Mouse (Mus musculus): ENCODE measurements around the gene Gsc2.

Gsc2 gene

DNA sequence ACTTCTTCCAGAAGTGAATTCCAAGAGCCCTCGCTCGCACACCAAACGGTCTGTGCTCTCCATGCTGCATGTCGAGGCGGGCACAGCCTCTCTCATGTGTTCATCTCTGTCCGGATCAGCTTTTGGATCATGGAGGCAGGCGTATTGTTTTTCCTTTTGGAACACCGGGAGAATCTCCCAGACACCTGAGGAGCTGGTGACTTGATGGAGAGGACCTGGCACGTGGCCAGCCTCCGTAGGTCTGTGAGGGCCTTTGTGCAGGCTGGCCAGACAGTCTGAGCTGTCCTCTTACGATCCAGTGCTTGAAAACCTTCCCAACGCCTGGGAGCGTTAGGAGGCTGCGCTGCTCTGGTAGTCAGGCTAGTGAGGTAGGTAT is 7.3 kb upstream of the Gsc2 start:
- DNase-seq (ENCODE audit: low spot score): peak; percentile 24

DNA sequence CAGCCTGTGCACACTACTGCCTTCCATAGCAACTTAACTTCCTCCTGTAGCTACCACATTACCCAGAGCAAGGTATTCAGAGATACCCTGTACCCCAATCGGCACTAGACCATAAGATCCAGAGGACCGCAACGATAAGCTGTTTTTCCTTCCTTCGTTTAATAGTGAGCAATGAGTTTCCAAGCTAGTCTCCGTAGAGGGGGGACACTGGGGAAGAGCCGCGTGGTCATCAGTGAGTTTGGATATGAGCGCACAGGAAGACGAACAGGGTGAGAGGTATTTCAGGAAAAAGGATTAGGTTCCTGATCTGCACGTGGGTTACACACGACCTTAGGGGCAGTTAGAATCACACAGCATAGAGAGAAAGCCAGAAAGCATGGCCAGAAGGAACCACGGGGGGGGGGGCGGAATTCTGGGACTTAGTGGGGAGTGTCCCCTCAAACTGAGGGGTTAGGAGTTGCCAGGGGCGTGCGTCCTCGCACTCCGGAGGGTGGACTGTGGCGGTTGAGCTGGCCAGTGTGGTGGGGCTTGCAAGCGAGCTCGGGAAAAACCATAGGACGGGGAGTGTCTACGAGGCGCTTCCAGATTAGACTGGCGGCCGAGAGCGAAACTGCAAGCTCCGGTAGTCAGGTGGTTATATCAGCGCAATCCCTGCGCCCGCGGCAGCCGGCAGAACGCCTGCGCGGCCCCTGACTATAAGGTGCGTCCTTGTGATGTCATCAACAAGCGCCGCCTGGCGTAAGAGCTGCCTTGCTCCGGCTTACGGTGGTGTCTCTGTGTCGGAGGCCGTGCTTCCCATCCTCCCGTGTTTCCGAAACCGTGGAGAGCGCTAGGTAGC is 6.7 kb upstream of the Gsc2 start:
- peak; percentile 96 for DNase-seq (ENCODE audit: low spot score)

DNA sequence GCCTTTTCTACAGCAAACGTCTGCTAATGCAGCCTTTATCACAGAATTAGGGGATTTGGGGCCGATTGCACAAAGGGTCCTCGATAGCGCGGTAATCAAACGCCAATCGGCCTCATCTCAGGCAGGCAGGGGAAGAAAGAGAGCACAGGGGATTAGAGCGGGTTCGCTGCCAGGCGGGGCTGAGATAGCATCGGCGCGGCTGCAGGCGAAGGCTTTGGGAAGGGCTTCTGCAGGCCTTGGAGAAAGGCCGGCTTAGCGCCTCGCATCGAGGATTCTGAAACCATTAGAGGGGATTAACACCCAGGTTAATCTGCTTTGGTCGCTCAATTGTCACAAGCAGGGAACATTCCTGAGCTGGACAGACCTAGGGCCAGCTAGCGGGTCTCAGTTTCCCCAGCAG is 5.7 kb upstream of the Gsc2 start:
- no peak for DNase-seq (ENCODE audit: low spot score)

DNA sequence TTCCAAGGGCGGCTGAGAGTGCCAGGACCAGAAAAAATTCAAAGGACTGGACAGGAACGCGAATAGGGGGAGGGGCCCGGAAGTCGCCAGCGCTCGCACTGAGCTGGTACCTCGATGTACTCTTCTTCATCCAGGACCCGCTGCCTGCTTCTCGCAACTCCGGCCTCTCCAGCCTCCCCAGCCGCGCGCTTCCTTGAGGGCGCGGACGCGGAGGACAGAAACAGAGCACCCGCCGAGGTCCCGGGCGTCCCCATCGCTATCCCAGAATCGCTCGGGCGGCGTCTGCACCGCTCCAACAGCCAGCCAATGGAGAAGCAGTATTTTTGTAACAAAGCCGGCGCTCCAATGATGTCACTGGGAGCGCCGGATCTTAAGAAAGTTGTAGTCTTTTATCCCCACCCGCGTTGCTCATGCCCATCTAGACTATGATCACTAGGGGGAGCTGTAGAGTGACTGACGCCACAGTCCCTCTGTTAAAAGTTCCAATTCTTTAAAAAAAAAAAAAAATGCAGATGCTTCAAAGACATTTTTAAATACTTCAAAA is 3.7 kb downstream of the Gsc2 start, which contains the start of gene Ess2:
Gene Ess2 (minus strand): TSS at position 297 of the 544 bp plus-strand sequence.
- peak; percentile 88 for DNase-seq (ENCODE audit: low spot score)

DNA sequence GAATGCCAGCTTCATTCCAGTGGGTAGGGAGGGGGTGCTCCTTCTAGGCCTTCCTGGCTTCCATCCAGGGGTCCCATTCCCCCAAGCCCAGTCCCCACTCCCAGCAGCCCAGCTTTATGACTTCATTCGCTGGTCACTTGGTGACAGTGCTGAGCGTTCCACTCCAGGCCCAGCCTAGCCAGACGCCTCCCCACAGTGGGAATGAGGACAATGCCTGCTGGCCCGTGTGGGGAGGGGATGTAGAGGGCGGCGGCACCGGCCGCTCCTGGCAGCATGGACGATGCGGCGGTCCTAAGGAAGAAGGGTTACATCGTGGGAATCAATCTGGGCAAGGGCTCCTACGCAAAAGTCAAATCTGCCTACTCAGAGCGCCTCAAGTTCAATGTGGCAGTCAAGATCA is 16.4 kb downstream of the Gsc2 start, which contains the start of the genes Dgcr2 and Tssk2:
Gene Dgcr2 (minus strand): TSS at position 101 of the 400 bp plus-strand sequence.
Gene Tssk2 (plus strand): TSS at position 176 of the 400 bp plus-strand sequence.
- no peak for DNase-seq (ENCODE audit: low spot score)

DNA sequence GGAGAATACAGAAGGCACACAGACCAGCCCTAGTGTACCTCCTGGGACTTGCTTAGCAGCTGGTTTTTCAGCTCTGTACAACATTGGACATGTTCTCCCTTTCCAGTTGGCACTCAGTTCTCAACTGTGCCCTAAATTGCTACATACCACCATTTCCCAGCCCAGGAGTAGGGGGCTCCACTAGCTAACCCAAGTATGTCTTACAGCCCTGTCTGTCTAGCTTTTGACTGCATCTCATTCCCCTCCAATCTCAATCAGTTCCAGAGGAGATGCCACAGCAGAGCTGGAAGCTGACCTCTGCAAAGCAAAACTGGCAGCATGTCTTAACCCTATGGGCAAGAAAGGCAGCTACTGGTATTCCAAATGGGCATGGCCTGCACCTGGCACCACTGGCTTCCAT is 18.8 kb downstream of the Gsc2 start:
- no peak for DNase-seq (ENCODE audit: low spot score)

DNA sequence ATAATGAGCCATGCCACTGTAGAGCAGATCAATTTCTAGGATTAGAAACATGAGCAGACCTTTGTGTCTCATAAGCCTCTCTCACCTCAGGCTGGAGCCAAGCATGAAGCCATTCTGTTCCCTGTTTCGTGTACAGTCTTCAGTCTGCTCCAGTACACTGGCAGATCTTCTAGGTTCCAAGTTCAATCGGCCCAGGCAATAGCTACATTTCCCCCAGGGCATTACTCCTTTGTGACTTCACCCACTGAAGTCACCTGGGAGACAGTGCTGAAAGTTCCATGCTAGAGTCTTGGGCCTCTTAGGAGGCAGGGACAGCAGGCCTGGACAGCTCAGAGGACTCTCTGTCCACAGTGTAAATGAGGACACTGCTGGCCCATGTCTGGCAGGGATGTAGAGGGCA is 20.9 kb downstream of the Gsc2 start, which contains the start of gene Tssk1:
Gene Tssk1 (plus strand): TSS at position 301 of the 400 bp plus-strand sequence.
- DNase-seq (ENCODE audit: low spot score): no peak

DNA sequence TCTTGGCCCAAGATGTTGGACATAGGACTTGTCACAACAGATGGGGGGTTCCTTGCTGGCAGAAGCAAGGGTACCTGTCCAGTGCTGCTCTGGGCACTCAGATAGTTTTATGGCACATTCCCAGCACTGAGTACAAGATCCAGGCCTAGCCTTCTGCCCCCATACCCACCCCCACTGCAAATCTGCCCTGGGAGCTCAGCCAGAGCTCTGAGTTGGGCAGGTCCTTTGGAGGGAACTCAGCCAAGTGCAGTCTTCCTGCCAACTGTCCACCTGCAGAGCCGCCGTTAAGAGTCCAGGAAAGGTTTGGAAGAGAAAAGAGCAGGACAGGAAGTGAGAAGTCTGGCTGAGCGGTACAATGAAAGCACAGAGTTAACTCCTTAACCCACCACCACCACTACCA is 22.3 kb downstream of the Gsc2 start:
- DNase-seq (ENCODE audit: low spot score): peak; percentile 47

DNA sequence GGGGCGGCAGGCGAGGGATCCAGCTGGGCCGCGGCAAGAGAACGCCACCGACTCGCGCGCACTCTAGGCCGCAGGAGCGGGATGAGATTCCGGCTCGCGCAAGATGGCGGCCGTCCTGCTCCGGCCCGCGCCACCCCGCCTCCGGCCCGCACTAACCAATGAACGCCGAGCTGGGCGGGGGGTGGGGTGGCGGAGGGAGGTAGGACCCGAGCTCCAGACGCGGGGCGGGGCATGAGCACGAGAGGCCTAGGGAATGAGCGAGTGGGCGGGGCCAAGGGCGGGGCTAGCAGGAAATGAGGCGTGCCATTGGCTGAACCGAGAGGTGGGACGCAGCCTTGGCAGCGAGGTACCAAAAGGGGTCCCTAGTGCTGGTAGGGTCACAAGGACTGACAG is 23.3 kb downstream of the Gsc2 start, which contains the start of gene Gm20518:
Gene Gm20518 (minus strand): TSS at position 105 of the 393 bp plus-strand sequence.
- DNase-seq (ENCODE audit: low spot score): peak; percentile 100

DNA sequence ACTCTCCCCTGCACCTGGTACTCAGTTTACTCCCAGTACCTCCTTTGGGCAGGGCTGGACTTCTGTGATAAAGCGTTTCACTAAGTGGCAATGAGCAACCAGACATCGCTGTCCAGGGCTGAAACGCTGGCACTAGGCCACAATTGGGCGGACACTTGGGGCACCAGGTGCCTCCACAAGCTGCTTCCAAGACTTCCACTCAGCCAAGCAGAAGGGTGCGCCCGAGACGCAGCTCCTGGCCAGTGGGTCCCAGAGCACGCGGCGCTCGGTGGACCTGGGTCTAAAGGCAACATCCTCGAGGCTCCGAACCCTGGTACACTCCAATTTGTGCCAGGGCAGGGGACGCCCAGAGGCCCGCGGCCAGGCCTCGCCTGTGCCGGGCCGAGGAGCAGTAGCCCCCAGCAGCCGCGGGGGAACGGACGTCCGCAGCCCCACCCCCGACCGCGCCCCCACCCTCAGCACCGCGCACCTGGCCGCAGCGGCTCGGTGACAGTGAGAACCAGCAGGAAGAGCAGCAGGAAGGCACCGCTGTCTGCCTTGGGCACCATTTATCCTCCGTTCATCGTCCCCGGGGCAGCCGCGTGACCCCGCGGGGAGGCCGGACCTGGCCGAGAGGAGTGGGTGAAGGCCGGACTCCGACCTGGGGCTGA is 23.8 kb downstream of the Gsc2 start:
- DNase-seq (ENCODE audit: low spot score): peak; percentile 83

DNA sequence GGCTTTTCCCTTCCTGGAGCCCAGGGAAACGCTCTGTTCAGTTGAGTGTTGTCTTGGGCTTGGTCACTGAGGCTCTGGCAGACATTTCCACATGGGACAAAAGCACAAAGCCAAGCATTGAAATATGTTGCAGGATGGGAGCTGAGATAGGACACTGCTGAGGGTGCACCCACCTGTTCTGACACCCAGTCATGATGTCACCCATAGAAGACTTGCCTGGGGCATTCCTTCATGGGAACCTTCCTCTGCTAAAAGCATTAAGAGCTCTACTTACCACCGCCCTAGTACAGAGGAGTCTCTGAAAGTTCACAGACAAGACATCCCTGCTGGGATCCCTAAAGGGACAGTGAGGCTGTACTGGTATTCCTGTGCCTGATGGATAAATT is 24.5 kb downstream of the Gsc2 start:
- DNase-seq (ENCODE audit: low spot score): no peak

DNA sequence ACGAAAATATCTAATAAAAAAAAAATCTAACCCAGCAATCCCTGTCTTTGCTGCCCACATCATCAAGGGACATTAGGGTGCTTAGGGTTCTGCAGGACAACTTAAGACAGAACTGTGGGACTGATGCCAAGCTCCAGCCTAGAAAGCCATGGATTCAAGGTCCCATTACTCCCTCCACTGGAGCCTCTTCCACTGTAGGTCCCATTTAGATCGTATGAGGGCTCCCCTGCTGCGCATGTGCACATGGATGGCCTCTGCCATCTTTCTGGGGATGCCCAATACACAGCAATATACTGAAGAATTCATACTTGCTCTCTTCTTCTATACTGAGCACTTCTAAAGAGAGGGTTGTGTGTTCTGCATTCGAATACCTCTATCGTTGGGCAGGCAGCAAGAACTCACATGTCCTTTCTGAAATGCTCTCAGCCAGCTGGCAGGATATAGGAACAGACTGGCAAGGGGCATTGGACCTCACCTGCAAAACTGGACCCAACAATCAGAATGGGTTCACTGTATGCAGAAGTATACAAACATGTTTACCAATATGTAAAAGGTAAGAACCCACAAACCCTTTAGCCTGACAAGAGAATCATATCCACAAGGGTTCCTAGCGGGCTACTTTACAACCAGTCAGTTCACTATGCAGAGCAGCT is 25.0 kb downstream of the Gsc2 start:
- DNase-seq (ENCODE audit: low spot score): no peak

DNA sequence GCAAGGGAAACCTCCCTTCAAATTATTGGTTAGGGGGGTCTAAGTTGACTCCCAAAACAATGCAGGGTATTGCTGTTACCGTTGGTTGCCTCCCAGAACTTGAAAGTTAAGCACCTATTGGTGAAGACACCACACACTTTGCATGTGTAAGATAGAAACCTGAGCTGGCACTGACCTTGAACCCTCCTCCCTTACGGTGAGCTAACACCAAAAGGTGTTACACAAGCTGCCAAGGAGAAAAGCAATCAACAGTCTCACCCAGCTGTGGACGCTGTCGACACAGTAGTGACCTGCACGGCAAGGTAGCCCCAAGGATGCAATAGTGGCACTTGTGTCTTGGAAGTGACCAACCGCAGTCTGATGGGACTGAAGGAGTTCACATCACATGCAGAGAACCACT is 30.7 kb downstream of the Gsc2 start:
- no peak for DNase-seq (ENCODE audit: low spot score)

DNA sequence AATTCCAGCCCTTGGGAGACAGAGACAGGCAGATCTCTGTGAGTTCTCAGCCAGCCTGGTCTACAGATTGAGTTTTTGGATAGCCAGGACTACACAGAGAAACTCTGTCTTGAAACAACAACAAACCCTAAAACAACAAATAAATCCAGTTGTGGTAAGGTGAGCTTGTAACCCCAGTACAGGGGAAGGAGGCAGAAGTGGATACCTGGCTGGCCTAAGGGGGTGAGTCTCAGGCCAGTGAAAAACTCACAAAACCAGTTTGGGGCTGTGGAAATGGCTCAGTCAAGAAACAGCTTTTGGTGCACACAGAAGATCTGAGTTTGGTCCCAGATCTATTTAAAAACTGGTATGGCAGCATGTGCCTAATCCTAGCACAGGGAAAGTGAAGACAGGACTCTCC is 32.7 kb downstream of the Gsc2 start:
- peak; percentile 28 for DNase-seq (ENCODE audit: low spot score)

DNA sequence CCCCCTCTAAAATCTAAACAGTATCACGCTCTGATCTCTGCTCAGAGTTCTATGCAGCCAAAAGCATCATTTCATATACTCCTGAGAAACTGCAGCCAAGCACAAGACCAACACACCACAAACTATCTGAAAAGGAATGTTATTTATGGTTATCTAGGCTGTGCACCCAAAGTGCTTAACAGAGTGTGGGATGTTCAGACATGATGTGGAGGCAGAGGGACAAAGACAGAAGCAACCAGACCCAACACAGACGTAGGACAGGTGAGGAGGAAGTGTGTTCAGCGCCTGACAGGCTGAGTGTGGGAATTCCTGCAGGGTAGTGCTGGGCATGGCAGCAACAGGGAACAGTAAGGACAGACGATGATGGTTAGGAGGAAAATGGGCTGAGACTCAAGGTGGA is 35.3 kb downstream of the Gsc2 start:
- no peak for DNase-seq (ENCODE audit: low spot score)

DNA sequence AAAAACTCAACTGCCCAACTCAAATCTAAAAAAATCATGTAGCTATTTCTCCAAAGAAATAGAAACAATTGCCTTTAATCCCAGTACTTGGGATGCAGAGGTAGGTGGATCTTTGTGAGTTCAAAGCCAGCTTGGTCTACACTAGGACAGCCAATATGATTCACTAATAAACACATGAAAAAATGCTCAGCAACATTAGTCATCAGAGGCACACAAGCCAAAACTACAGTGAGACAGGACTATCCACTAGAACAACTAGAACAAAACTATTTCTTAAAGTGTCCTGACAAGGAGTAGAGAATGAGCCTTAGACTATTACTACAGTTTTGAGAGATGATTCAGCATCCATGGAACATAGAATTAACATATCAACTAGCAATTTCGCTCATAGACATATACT is 38.8 kb downstream of the Gsc2 start:
- no peak for DNase-seq (ENCODE audit: low spot score)

DNA sequence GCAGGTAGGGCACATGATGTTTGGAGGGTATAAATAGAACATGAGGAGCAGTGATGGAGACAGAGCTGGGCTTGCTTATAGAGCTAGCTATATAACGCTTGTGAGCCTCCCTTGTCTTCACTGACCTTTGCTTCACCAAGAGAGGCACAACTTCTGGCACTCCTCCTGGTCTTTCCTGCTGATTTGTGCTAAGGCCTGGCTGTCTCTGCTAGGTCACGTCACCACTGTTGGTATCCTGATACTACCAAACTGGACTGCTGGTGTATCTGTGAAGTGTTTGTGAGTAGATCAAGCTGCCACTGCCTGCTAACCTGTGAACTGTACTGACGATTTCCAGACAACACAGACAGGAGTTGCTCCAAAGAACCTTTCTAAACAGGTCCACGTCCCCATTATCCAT is 39.7 kb downstream of the Gsc2 start:
- DNase-seq (ENCODE audit: low spot score): no peak

DNA sequence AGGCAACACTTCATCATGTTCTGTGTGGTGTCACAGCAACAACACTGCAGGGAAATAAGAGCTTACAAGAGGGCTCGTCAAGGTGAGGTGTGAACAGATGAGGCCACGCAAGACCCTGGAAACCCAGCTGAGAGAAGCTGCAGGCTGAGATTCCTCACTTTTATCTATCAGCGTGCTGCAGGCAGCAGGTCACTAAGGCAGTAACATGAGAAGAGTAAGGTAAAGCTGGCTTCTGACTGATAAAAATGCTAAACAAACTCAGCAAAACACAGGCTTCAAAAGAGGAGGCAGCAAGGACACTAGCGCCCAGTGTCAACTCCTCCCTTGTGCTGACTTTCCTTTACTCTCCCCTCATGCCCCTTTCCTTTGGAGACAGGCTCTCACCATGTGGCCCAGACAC is 41.9 kb downstream of the Gsc2 start:
- no peak for DNase-seq (ENCODE audit: low spot score)

DNA sequence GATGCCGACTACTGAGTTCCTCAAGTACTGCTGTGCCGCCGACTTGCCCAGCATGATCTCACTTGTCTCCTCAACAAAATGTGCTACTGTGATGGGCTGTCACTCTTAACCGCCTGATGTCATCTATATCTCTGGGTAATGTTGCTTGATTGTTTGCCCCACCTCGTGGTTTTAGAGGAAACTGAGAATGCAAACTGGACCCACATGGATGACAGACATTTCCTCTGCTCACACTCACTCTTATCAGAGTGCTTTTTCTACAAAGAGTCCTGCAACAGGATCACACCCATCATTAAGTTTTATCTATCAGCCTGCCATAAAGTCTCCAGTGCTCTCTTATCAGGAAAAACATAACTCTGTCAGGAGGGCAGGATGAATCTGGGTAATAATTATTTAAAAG is 43.6 kb downstream of the Gsc2 start:
- no peak for DNase-seq (ENCODE audit: low spot score)

DNA sequence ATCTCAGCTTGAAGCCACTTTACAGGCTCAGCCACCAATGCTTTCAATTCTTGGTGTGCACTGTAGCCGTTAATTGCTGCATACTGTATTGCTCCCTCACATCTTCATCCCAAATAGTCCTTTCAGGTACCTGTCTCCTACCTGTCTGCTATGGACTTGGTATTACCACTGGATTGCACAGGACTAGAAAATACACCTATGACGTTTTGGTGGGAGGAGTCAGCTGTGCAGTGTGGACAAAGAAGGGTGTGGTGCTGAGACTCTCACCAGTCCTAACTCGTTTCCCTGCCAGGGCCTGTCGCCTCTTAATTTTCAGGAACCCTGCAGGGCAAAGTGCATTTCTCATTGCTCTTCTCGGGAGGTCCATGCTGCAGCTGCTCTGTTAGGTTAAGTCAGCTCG is 49.1 kb downstream of the Gsc2 start:
- peak; percentile 71 for DNase-seq (ENCODE audit: low spot score)

DNA sequence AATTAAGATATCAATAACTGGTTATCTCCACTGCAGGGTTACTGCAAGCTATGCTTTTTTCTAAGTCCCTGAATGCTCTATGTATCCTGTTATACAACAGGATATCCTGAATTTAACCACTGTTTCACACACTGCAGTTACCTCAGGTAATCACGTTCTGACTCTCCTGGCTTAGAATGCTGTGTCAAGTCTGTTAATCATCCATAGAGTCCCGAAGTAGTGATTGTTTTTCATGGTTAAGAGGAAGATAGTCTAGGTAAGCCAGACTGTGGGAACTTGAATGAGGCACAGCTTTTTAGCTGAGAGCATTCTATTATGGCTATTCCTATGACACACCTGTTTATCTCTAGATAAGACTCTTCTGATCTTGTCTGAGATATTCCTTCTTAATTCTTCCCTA is 49.6 kb downstream of the Gsc2 start:
- no peak for DNase-seq (ENCODE audit: low spot score)
